Mouse (Mus musculus) monocyte, adult 5-6 weeks (primary cell): ENCODE data around the gene Foxi3. TPM values are rescaled to one million over a fixed set of nuclear protein-coding genes. Genes with fewer than 3 reads are reported as not detected.

ENCODE experiments used
- ATAC-seq: fragments of 153-309, 156-312 bp; replicated peaks from 2 replicates; pipeline ENCODE4 v1.8.0; 2017; ENCODE audit warnings: mild to moderate bottlenecking; ENCODE audit not compliant: low TSS enrichment, insufficient number of reproducible peaks, severe bottlenecking, poor library complexity, low FRiP score
- total RNA-seq: library from RNA; stranded (forward); fragments of 200-1000, 200-491, 200-594 nt; gene quantifications from 3 replicates; pipeline ENCODE4 v1.2.3, GENCODE M21; 2017

Foxi3 gene
- total RNA-seq, 1 experiment from 2014 or later: not detected

DNA sequence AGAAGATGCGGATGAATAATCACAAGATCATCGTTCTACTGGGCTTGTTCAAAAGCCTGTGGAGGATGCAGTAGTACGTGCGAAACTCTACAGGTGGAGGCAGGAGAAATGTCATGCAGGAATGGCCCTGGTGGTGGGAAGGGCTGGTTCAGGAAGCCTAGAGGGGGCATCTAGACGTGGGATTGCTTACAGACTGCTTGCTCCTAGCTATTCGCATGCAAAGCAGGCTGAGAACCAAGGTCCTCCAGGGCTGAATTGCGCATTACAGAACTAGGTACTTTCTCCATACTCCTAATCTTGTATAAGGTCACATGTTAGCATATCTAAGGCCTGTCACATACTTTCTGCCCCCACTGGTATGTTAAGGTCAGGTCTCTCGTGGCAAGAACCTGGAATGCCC is 24.7 kb downstream of the Foxi3 start:
- ATAC-seq: no peak

DNA sequence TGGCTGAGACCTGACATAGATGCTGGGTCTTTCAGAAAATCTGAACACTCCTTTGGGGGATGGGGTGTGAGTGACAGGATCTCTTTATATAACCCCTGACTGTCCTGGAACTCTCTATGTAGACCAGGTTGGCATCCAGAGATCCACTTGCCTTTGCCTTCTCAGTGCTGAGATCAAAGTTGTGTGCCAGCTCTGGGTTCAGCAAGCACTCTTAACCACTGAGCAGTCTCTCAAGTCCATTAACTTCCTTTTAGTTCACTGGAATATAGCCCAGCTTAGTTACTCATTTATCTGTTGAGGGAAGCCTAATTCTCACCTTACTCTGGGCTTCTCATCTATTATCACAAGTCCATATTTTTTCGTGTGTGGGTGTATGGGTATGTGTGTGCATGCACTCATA is 26.1 kb downstream of the Foxi3 start:
- no peak for ATAC-seq

DNA sequence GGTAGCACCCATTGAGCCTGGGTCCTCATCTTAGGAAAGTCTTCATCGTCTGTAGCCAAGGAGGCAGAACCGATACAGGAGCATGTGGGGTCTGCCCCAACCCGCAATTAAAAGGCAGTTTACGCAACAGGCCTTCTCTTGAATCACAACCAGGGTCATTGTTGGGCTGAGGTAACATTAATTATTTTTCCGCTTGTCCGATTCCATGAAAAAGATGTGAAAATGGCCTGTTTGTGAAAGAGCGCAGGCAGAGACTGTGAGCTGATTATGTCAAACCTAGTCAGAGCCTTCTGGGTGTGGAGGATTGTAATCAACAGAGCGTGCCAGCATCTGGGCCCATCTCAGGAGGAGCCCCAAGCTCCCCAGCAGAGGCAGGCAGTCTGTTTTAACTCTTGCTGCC is 30.4 kb downstream of the Foxi3 start:
- ATAC-seq: no peak

DNA sequence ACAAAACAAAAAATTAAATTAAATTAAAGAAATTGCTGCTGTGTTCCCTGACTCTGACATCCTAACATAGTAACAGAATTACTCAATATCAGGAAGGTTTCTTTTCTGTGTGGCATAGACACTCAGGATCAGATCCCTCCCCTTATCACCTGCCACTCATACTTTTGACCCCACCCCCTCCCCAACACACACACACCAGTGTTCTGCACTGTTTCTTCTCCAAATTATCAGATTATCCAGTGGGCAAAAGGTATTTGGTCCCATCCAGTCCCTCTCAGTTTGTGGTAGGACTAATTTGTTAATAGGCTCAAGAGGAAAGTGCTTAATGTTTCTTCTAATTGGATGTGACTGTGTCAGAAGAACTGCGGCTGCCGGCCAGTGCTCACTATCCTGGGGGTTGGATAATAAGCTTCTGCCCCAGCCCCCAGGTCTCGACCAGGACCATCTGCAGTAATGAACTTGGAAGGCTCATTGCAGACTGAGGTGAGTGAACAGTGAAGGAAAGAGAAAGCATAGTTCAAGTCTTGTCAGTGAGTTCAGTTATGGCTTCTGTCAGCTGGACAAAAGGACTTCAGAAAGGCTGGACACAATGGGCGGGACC is 39.9 kb downstream of the Foxi3 start:
- no peak for ATAC-seq

DNA sequence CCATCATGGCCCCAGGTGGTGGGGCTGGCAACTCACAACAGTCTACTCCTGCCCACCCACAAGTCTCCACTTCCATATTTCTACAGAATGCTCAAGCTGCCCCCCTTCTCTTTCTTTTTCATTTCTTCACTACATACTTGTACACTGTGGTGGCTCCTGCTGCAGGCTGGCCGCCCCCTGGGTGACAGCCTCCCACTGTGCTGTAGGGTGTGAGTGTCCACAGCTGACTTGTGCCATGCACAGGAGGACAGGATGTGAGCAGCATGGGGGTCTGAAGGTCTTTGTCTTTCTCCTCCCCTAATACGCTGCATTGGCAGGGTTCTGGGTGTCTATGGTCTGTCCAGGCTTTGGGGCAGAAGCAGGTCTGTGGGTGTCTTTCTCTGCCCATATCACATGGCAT is 46.3 kb downstream of the Foxi3 start:
- no peak for ATAC-seq

DNA sequence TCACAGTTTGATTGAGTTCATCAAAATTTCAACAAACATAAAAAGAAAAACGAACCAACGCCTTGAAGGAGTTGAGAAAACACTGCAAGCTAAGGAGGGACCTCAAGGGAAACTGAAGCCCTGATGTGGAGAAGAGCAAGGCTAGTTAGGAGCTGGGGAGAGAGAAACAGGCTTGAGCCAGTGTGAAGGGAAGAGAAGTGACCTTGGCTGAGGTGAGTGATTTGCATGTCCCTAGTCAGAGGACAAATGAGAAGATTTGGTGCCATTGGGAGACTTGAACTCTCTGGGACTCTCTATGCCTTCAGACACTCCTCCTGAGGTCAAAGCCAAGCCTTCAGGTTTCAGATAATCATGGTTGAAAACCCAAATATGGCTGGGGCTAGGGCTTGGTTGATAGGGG is 47.8 kb downstream of the Foxi3 start:
- no peak for ATAC-seq

Other genes with a start within 250 kb of the Foxi3 start
- gene Rpia, start 164.3 kb upstream of the Foxi3 start, total RNA-seq: 52.8 to 74.0 TPM (median 63.0 TPM) in 3 replicates
- 43.7 to 49.5 TPM (median 48.6 TPM) in 3 replicates for gene Eif2ak3, start 112.0 kb upstream of the Foxi3 start, total RNA-seq
- not detected in 3 replicates for gene Tex37, start 37.6 kb upstream of the Foxi3 start, total RNA-seq
- not detected in 3 replicates for gene Thnsl2, start 187.9 kb downstream of the Foxi3 start, total RNA-seq
- gene Fabp1, start 243.3 kb downstream of the Foxi3 start, total RNA-seq: not detected in 3 replicates